Mouse (Mus musculus) myocyte (in vitro differentiated cells): ENCODE results near the gene Hist1h2bg. TPM values are rescaled to one million over a fixed set of nuclear protein-coding genes. Genes with fewer than 3 reads are reported as not detected.
"Not testable (repeated sequence)": the region's sequence is repeated elsewhere in the genome, so short reads cannot be mapped to it uniquely, and the experiment has no call there.

Experiments used
- H3K27me3 ChIP-seq: one replicate; pipeline ENCODE4 v1.6.1; 2011; ENCODE audit not compliant: control insufficient read depth, insufficient read depth, insufficient read length
- H3K36me3 ChIP-seq: one replicate; pipeline ENCODE4 v1.6.1; 2011; ENCODE audit not compliant: control insufficient read depth, insufficient read depth
- H3K4me2 ChIP-seq: one replicate; pipeline ENCODE4 v1.6.1; 2011; ENCODE audit warnings: low read depth, control low read depth
- H3K4me3 ChIP-seq: one replicate; pipeline ENCODE4 v1.5.1; 2011; ENCODE audit warnings: mild to moderate bottlenecking, control low read depth, moderate library complexity
- H3K79me2 ChIP-seq: one replicate; pipeline ENCODE4 v1.6.1; 2011; ENCODE audit not compliant: control insufficient read depth, insufficient read depth
- H3ac ChIP-seq: one replicate; pipeline ENCODE4 v1.6.1; 2011; ENCODE audit not compliant: control insufficient read depth, insufficient read length
- CEBPB ChIP-seq: IDR thresholded peaks from 2 replicates; pipeline ENCODE4 v1.6.1; 2011; ENCODE audit warnings: mild to moderate bottlenecking, moderate library complexity; ENCODE audit not compliant: poor library complexity, insufficient read depth, severe bottlenecking
- E2F4 ChIP-seq: IDR thresholded peaks from one replicate; pipeline ENCODE4 v1.6.1; 2011; ENCODE audit warnings: mild to moderate bottlenecking, control low read depth, moderate library complexity; ENCODE audit not compliant: insufficient read depth
- MAX ChIP-seq: IDR thresholded peaks from one replicate; pipeline ENCODE4 v1.6.1; 2011; ENCODE audit warnings: low read depth, mild to moderate bottlenecking, control low read depth
- MYOD1 ChIP-seq, 3 experiments: IDR thresholded peaks; one replicate each; pipeline ENCODE4 v1.6.1; 2011; ENCODE audit warnings: control low read depth in 2 of 3, low read depth in 2 of 3, mild to moderate bottlenecking in 2 of 3, moderate library complexity in 1 of 3; ENCODE audit not compliant: insufficient read length in 2 of 3, control insufficient read depth in 1 of 3
- MYOG ChIP-seq, 3 experiments: IDR thresholded peaks; one replicate each; pipeline ENCODE4 v1.6.1; 2011; ENCODE audit warnings: control low read depth in 2 of 3, low read depth in 2 of 3, mild to moderate bottlenecking in 2 of 3; ENCODE audit not compliant: insufficient read length in 2 of 3, control insufficient read depth in 1 of 3, insufficient read depth in 1 of 3
- POLR2A ChIP-seq: IDR thresholded peaks from one replicate; pipeline ENCODE4 v1.6.1; 2011; ENCODE audit warnings: low read depth, mild to moderate bottlenecking, control low read depth, moderate library complexity; ENCODE audit not compliant: insufficient read length
- POLR2AphosphoS2 ChIP-seq: IDR thresholded peaks from one replicate; pipeline ENCODE4 v1.6.1; 2011; ENCODE audit warnings: low read depth, control low read depth; ENCODE audit not compliant: insufficient read length
- REST ChIP-seq: IDR thresholded peaks from one replicate; pipeline ENCODE4 v1.6.1; 2011; ENCODE audit warnings: mild to moderate bottlenecking, control low read depth, moderate library complexity; ENCODE audit not compliant: insufficient read depth, insufficient read length
- SRF ChIP-seq: IDR thresholded peaks from one replicate; pipeline ENCODE4 v1.6.1; 2011; ENCODE audit warnings: low read depth; ENCODE audit not compliant: control insufficient read depth, insufficient read length
- TCF12 ChIP-seq: IDR thresholded peaks from one replicate; pipeline ENCODE4 v1.6.1; 2011; ENCODE audit warnings: mild to moderate bottlenecking, control low read depth; ENCODE audit not compliant: poor library complexity, insufficient read depth, severe bottlenecking
- TCF3 ChIP-seq: IDR thresholded peaks from one replicate; pipeline ENCODE4 v1.6.1; 2011; ENCODE audit warnings: low read depth, control low read depth; ENCODE audit not compliant: insufficient read length
- USF1 ChIP-seq: IDR thresholded peaks from one replicate; pipeline ENCODE4 v1.6.1; 2011; ENCODE audit warnings: low read depth, mild to moderate bottlenecking, control low read depth, moderate library complexity
- polyA plus RNA-seq: library from polyadenylated mRNA; unstranded; fragments of >200 nt; fragmentation: generic; extraction: Trizol; gene quantifications from one replicate; pipeline ENCODE4 v1.2.1, GENCODE M21; 2012; ENCODE audit warnings: missing spikeins

Hist1h2bg gene
- polyA plus RNA-seq, 1 experiment: 7.8 TPM

DNA sequence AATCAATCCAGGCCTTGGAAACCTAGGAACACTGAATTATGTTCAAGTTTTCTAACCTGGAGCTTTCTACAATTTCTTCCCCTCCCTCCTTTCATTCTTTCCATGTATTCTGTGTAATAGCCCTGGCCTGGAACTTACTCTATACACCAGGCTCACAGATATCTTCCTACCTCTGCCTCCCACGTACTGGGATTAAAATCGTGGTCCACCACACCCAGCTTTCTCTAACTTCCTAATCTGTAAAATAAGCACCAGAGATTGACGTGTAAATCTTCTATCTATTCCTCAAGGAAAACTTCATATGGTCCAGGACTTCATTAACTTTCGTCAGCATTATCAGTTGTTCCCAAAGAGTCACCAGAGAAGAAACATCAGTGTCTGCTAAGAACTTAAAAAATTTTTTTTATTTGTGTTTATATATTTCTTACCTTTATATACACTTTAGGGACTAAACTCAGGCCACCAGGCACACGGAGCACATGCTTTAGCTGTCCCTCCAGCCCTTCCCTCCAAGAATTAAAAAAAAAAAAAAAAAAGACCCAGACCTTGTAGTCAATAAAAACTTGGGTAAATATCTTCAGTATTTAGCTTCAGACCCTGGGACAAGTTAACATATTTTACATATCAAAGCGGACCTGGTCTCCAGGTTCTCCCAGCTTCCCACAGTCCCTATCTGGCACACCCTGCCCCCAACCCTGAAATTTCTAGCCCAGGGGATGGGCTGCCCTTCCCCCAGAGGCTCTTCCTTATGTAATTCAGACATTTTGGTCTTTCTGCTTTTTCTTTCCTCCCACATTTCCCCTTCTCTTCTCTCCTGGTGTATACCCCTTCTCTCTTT, 11.2 kb downstream of the Hist1h2bg start:
- TF ChIP-seq MYOG (IDR thresholded peaks at IDR 0.05; ENCODE audit: control insufficient read depth in 1 of 3, insufficient read depth in 1 of 3, insufficient read length in 2 of 3, low read depth in 2 of 3) (no peak), MYOD1 (IDR thresholded peaks at IDR 0.05; ENCODE audit: control insufficient read depth in 1 of 3, insufficient read length in 2 of 3, low read depth in 2 of 3) (no peak), TCF3 (no peak)
- no peaks in the 10 kb centered on the region for H3K79me2 ChIP-seq
- H3K4me2 ChIP-seq: peak overlapping the region; percentile 96
- H3ac ChIP-seq: no peak overlapping the region
- H3K36me3 ChIP-seq: no peaks in the 10 kb centered on the region
- H3K27me3 ChIP-seq: no peaks in the 10 kb centered on the region
- H3K4me3 ChIP-seq: peak overlapping the region; percentile 24

GRCm38 (mm10) chr13:23583387-23584068, 12.3 kb downstream of the Hist1h2bg start:
- peak overlapping the region; percentile 33 for H3K4me3 ChIP-seq

DNA sequence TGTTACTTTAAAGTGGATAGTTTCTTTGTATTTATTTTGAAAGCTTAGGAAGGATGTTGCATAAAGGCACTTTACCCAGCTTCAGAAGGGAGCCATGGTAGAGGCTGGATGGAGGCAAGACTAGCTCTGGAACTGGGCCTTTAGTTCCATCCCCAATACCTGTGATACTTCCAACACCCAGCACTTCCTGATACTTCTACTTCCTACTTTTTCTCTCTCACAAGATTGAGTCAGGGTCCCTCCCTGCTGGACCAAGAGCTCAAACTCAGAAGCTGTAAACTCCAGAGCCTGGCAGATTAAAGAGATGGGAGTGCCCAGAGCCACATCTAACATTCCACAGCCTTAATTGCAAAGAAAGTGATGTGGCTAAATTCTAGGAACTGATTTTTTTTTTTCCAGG, 13.1 kb downstream of the Hist1h2bg start:
- Histone ChIP-seq H3K4me3 (peak overlapping the region; percentile 33), H3K36me3 (no peaks in the 10 kb centered on the region), H3K4me2 (peak overlapping the region; percentile 96), H3K79me2 (no peaks in the 10 kb centered on the region), H3K27me3 (no peaks in the 10 kb centered on the region), H3ac (no peak overlapping the region)
- TF ChIP-seq MAX (no peak), POLR2AphosphoS2 (no peak), TCF12 (no peak), TCF3 (no peak), MYOG (IDR thresholded peaks at IDR 0.05; ENCODE audit: control insufficient read depth in 1 of 3, insufficient read depth in 1 of 3, insufficient read length in 2 of 3, low read depth in 2 of 3) (no peak)

More at GRCm38 (mm10) chr13:23583387-23584068, 12.3 kb downstream of the Hist1h2bg start:
- H3K27me3 ChIP-seq: no peaks in the 10 kb centered on the region
- no peaks in the 10 kb centered on the region for H3K79me2 ChIP-seq
- no peak overlapping the region for H3ac ChIP-seq
- TF ChIP-seq POLR2A: no peak
- no peak for TF ChIP-seq TCF3
- TF ChIP-seq POLR2AphosphoS2: peak; percentile 14
- H3K4me2 ChIP-seq: peak overlapping the region; percentile 96
- H3K36me3 ChIP-seq: no peaks in the 10 kb centered on the region

DNA sequence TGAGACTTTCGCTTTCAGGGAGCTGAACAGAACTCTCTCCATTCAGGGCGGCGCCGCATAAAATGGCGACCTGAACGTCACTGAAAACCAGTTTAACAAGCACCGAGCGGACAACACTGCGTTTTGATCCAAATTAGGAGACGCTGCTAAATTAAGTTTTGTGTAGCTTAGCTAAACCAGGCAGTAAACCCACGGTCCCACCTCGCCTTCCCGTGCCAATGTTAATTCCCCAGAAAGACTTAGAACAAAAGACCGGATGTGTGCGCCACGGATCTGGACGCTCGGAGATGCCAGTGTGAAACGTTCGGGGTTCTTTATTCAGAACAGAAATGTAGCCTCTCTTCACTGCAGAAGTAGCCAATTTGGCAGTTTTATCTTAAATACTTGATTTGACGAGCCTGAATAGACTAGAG, 13.8 kb downstream of the Hist1h2bg start:
- H3K27me3 ChIP-seq: no peaks in the 10 kb centered on the region
- H3ac ChIP-seq: no peak overlapping the region
- peak overlapping the region; percentile 96 for H3K4me2 ChIP-seq
- H3K79me2 ChIP-seq: no peaks in the 10 kb centered on the region
- no peaks in the 10 kb centered on the region for H3K36me3 ChIP-seq
- peak overlapping the region; percentile 33 for H3K4me3 ChIP-seq
- TF ChIP-seq REST: no peak
- TF ChIP-seq POLR2A: peak; percentile 56
- TF ChIP-seq SRF: no peak
- no peak for TF ChIP-seq MAX
- no peak for TF ChIP-seq CEBPB
- TF ChIP-seq USF1: no peak
- no peak for TF ChIP-seq E2F4
- peak; percentile 79 for TF ChIP-seq POLR2AphosphoS2
- no peak for TF ChIP-seq TCF3
- no peak for TF ChIP-seq MYOG (IDR thresholded peaks at IDR 0.05; ENCODE audit: control insufficient read depth in 1 of 3, insufficient read depth in 1 of 3, insufficient read length in 2 of 3, low read depth in 2 of 3)
- TF ChIP-seq MYOD1 (IDR thresholded peaks at IDR 0.05; ENCODE audit: control insufficient read depth in 1 of 3, insufficient read length in 2 of 3, low read depth in 2 of 3): no peak
- TF ChIP-seq TCF12: no peak

DNA sequence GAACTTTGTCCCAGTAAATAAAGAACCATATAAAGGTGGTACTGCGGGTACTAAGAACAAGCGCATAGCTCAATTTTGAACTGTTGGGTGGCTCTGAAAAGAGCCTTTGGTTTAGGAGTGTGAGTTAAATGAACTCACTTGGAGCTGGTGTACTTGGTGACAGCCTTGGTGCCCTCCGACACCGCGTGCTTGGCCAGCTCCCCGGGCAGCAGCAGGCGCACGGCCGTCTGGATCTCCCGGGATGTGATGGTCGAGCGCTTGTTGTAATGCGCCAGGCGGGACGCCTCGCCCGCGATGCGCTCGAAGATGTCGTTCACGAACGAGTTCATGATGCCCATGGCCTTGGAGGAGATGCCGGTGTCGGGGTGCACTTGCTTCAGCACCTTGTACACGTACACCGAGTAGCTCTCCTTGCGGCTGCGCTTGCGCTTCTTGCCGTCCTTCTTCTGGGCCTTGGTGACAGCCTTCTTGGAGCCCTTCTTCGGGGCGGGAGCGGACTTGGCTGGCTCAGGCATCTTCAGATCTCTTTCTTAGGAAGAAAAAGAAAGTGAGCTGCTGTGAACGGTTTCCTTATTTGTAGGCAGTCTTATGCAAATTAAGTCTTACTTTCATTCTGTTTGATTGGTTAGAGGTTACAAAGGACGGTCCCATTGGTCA, 14.4 kb downstream of the Hist1h2bg start:
- Histone ChIP-seq H3K4me2 (peak overlapping the region; percentile 96), H3K4me3 (peak overlapping the region; percentile 33)
- H3ac ChIP-seq, H3K36me3 ChIP-seq, H3K79me2 ChIP-seq, H3K27me3 ChIP-seq: not testable (repeated sequence)
- TF ChIP-seq POLR2AphosphoS2: peak; percentile 89
- TF ChIP-seq POLR2A: peak; percentile 71
